Mouse (Mus musculus) ovary, postnatal 36 days (tissue): ENCODE data around the gene Pafah1b1.

Experiments
- DNase-seq: peaks from one replicate; pipeline ENCODE4 v3.0.0; 2022; ENCODE audit warnings: low spot score, mixed read lengths

Pafah1b1 gene

GRCm38 (mm10) chr11:74724235-74724791, at the start of gene Pafah1b1:
Gene Pafah1b1 (minus strand): TSS chr11:74724670.
- DNase-seq = peak; percentile 97

GRCm38 (mm10) chr11:74772386-74772785, 47.9 kb upstream of the Pafah1b1 start:
- no peak for DNase-seq

- no peak for DNase-seq
Measured at GRCm38 (mm10) chr11:74771650-74772049, 47.2 kb upstream of the Pafah1b1 start.

GRCm38 (mm10) chr11:74771234-74771633, 46.8 kb upstream of the Pafah1b1 start:
- DNase-seq = no peak

GRCm38 (mm10) chr11:74770595-74771207, 46.2 kb upstream of the Pafah1b1 start, which contains the start of gene Mettl16:
Gene Mettl16 (plus strand): TSS chr11:74770830.
- DNase-seq = peak; percentile 89

GRCm38 (mm10) chr11:74770037-74770436, 45.6 kb upstream of the Pafah1b1 start:
- DNase-seq = no peak

GRCm38 (mm10) chr11:74768045-74768444, 43.6 kb upstream of the Pafah1b1 start:
- DNase-seq = peak; percentile 11

- DNase-seq = no peak
Measured at GRCm38 (mm10) chr11:74767469-74767868, 43.0 kb upstream of the Pafah1b1 start.

- DNase-seq = no peak
Measured at GRCm38 (mm10) chr11:74763960-74764625, 39.6 kb upstream of the Pafah1b1 start.

GRCm38 (mm10) chr11:74761011-74761705, 36.7 kb upstream of the Pafah1b1 start:
- no peak for DNase-seq

- no peak for DNase-seq
Measured at GRCm38 (mm10) chr11:74756631-74757030, 32.2 kb upstream of the Pafah1b1 start.

GRCm38 (mm10) chr11:74751352-74752066, 27.0 kb upstream of the Pafah1b1 start:
- no peak for DNase-seq

GRCm38 (mm10) chr11:74750662-74751351, 26.3 kb upstream of the Pafah1b1 start:
- no peak for DNase-seq

- DNase-seq = no peak
Measured at GRCm38 (mm10) chr11:74749241-74749640, 24.8 kb upstream of the Pafah1b1 start.

- no peak for DNase-seq
Measured at GRCm38 (mm10) chr11:74748022-74748421, 23.6 kb upstream of the Pafah1b1 start.

- DNase-seq = no peak
Measured at GRCm38 (mm10) chr11:74737861-74738260, 13.4 kb upstream of the Pafah1b1 start.

GRCm38 (mm10) chr11:74734917-74735316, 10.4 kb upstream of the Pafah1b1 start:
- no peak for DNase-seq

- peak; percentile 13 for DNase-seq
Measured at GRCm38 (mm10) chr11:74725181-74725580, 711 bp upstream of the Pafah1b1 start.

- peak; percentile 86 for DNase-seq
Measured at GRCm38 (mm10) chr11:74723357-74724234, 874 bp downstream of the Pafah1b1 start.

- DNase-seq = no peak
Measured at GRCm38 (mm10) chr11:74721971-74722370, 2.5 kb downstream of the Pafah1b1 start.
